Mouse (Mus musculus) brain, embryonic 14.5 days (tissue): ENCODE data around the gene Mavs. TPM values are rescaled to one million over a fixed set of nuclear protein-coding genes. Genes with fewer than 3 reads are reported as not detected.

ENCODE experiments used
- DNase-seq: peaks from one replicate; pipeline ENCODE4 v3.0.0-alpha.2; 2011; ENCODE audit warnings: low read depth
- CTCF ChIP-seq: fragments of 200-500 bp; IDR thresholded peaks from 2 replicates; pipeline ENCODE4 v1.5.1; 2012; ENCODE audit warnings: inconsistent platforms, mild to moderate bottlenecking, moderate library complexity, borderline replicate concordance; ENCODE audit not compliant: insufficient read depth, insufficient read length; ENCODE audit errors: extremely low read depth
- POLR2A ChIP-seq: fragments of 200-500 bp; IDR thresholded peaks from 2 replicates; pipeline ENCODE4 v1.6.1; 2012; ENCODE audit warnings: mild to moderate bottlenecking, inconsistent platforms, borderline replicate concordance; ENCODE audit not compliant: poor library complexity, insufficient read depth, insufficient read length, severe bottlenecking; ENCODE audit errors: extremely low read depth
- polyA plus RNA-seq: library from polyadenylated mRNA; depleted of rRNA; stranded (reverse); fragments of >200 nt; gene quantifications from 2 replicates; pipeline ENCODE4 v1.2.3, GENCODE M21; 2012; rRNA removed

Mavs gene
- polyA plus RNA-seq, 1 experiment = 9.3 TPM

- TF ChIP-seq POLR2A = no peak
- TF ChIP-seq CTCF = no peak
- DNase-seq = no peak
Measured at GRCm38 (mm10) chr2:131275493-131275892, 41.6 kb downstream of the Mavs start.

DNA sequence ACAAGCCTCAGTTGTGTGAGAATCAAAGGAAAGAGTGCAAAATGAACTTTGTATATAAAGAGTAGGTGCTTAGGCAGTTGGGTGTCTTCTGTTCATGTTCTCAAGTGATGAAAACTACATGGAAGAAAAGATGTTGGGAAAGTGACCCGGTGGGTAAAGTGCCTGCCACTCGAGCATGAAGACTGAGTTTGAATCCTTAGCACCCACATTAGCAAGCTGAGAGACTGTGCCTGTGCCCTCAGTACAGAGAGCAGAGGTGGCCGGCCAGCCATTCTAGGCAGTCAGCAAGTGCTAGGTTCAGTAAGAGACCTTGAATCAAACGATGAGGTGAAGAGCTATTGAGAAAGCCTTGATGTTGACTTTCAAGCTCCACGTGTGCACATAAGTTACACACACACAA, 42.9 kb downstream of the Mavs start:
- TF ChIP-seq CTCF (no peak), POLR2A (no peak)
- DNase-seq = no peak

- TF ChIP-seq POLR2A = no peak
- no peak for TF ChIP-seq CTCF
- no peak for DNase-seq
Measured at GRCm38 (mm10) chr2:131281596-131281995, 47.7 kb downstream of the Mavs start.

- no peak for DNase-seq
- TF ChIP-seq POLR2A (no peak), CTCF (no peak)
Measured at GRCm38 (mm10) chr2:131286276-131286675, 52.4 kb downstream of the Mavs start.

GRCm38 (mm10) chr2:131290669-131291068, 56.8 kb downstream of the Mavs start:
- TF ChIP-seq POLR2A = no peak
- TF ChIP-seq CTCF = no peak
- no peak for DNase-seq

DNA sequence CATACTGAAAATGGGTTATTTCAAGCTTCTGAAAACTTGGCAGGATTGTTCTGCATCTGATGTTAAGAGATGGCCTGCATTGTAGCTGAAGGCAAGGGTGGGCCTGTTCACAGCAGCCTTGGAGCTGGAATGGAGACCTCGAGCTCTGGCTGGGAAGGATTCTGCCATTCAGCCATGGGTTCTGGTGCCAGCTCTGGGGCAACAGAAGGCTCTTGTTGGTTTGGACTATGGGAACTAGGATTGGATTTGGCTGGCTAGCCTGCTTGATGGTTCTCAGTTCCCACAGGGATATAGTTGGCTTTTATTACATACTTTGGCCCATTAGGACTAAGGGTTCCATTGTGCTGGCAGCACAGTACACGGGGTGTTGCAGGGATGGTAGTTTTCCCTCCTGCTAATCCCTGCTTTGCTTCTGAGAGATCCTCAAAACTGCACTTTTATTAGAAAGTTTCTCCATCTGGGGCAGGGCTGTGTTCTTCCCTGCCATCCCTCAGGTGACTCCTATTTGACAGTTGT, 62.9 kb downstream of the Mavs start:
- no peak for DNase-seq
- TF ChIP-seq POLR2A (no peak), CTCF (no peak)

Other genes starting within 250 kb of the Mavs start
- gene Gfra4, start 191.0 kb upstream of the Mavs start, polyA plus RNA-seq = 43.7 and 54.0 TPM in 2 replicates
- gene Adam33, start 170.2 kb upstream of the Mavs start, polyA plus RNA-seq = 4.9 and 5.4 TPM in 2 replicates
- 0.35 and 0.52 TPM in 2 replicates for gene Siglec1, start 147.3 kb upstream of the Mavs start, polyA plus RNA-seq
- gene Hspa12b, start 106.8 kb upstream of the Mavs start, polyA plus RNA-seq = 8.6 and 10.1 TPM in 2 replicates
- gene Gm11037, start 100.6 kb upstream of the Mavs start, polyA plus RNA-seq = not detected in 2 replicates
- gene 1700037H04Rik, start 74.0 kb upstream of the Mavs start, polyA plus RNA-seq = 113 and 118 TPM in 2 replicates
- 71.2 and 89.3 TPM in 2 replicates for gene Cenpb, start 54.0 kb upstream of the Mavs start, polyA plus RNA-seq
- 41.4 and 54.8 TPM in 2 replicates for gene Cdc25b, start 47.1 kb upstream of the Mavs start, polyA plus RNA-seq
- 35.4 and 36.4 TPM in 2 replicates for gene Spef1, start 46.8 kb upstream of the Mavs start, polyA plus RNA-seq
- gene Ap5s1, start 27.0 kb upstream of the Mavs start, polyA plus RNA-seq = 34.9 and 45.3 TPM in 2 replicates
- gene Pank2, start 28.4 kb downstream of the Mavs start, polyA plus RNA-seq = 32.1 and 36.3 TPM in 2 replicates
- 36.2 and 41.0 TPM in 2 replicates for gene Rnf24, start 118.8 kb downstream of the Mavs start, polyA plus RNA-seq